Mouse (Mus musculus): ENCODE measurements around the gene Prkce.

- TF ChIP-seq CTCF (IDR thresholded peaks at IDR 0.05; ENCODE audit: low read depth) = peak; percentile 79
- no peak for TF ChIP-seq EP300 (IDR thresholded peaks at IDR 0.05; ENCODE audit: low read depth)
Observed at GRCm38 (mm10) chr17:86215771-86216170, 48.2 kb downstream of the Prkce start.
